7 mouse cellular contexts compared by ENCODE assay signal in genomic region chr7:84152374-84152773, GRCm38 (mm10). TPM values are rescaled to one million over a fixed set of nuclear protein-coding genes. Genes with fewer than 3 reads are reported as not detected.
DNase-seq lines count a peak whose midpoint lies in the region; ATAC-seq lines count a peak whose summit lies in the region.

No protein-coding gene starts in this region.

- H3K9me3 ChIP-seq in lung, embryonic 16.5 days (ENCODE audit: control insufficient read depth, low read length), result no peaks in the 10 kb centered on the region
- no peaks in the 10 kb centered on the region for H3K9me3 ChIP-seq in forebrain, embryonic 12.5 days
- no peaks in the 10 kb centered on the region for H3K9me3 ChIP-seq in limb, embryonic 12.5 days
- no peaks in the 10 kb centered on the region for H3K9me3 ChIP-seq in stomach, embryonic 14.5 days (ENCODE audit: control insufficient read depth, low read depth, low read length)

- peak overlapping the region; percentile 55 for H3K4me2 ChIP-seq in lung, embryonic 16.5 days (ENCODE audit: low read depth, low read length)
- peak overlapping the region; percentile 75 for H3K4me2 ChIP-seq in forebrain, embryonic 12.5 days
- H3K4me2 ChIP-seq in limb, embryonic 12.5 days, result peak overlapping the region; percentile 93
- H3K4me2 ChIP-seq in stomach, embryonic 14.5 days (replicated peaks; ENCODE audit: low read depth, low read length), result peak overlapping the region; percentile 40

- 56% methylated on average over 6 of the region's 6 CpGs for WGBS in lung, embryonic 16.5 days
- WGBS in forebrain, embryonic 12.5 days, result 71% methylated on average over 6 of the region's 6 CpGs
- WGBS in limb, embryonic 12.5 days, result 57% methylated on average over 6 of the region's 6 CpGs
- WGBS in stomach, embryonic 14.5 days, result 59% methylated on average over 6 of the region's 6 CpGs

- no peaks in the 10 kb centered on the region for H3K27me3 ChIP-seq in lung, embryonic 16.5 days (ENCODE audit: control insufficient read depth, insufficient read depth, low read depth, low read length)
- H3K27me3 ChIP-seq in forebrain, embryonic 12.5 days, result no peaks in the 10 kb centered on the region
- no peaks in the 10 kb centered on the region for H3K27me3 ChIP-seq in limb, embryonic 12.5 days
- H3K27me3 ChIP-seq in stomach, embryonic 14.5 days (ENCODE audit: control insufficient read depth, insufficient read depth, low read length), result no peaks in the 10 kb centered on the region

- H3K4me3 ChIP-seq in lung, embryonic 16.5 days (ENCODE audit: low read length), result peak overlapping the region; percentile 95
- H3K4me3 ChIP-seq in forebrain, embryonic 12.5 days (replicated peaks), result peak overlapping the region; percentile 87
- H3K4me3 ChIP-seq in limb, embryonic 12.5 days (replicated peaks), result peak overlapping the region; percentile 91
- peak overlapping the region; percentile 73 for H3K4me3 ChIP-seq in stomach, embryonic 14.5 days (ENCODE audit: low read depth, low read length)

- H3K4me1 ChIP-seq in lung, embryonic 16.5 days (replicated peaks; ENCODE audit: control insufficient read depth, insufficient read depth, low read length), result peaks cover 21% of the 10 kb centered on the region
- H3K4me1 ChIP-seq in forebrain, embryonic 12.5 days, result peaks cover 36% of the 10 kb centered on the region
- peaks cover 20% of the 10 kb centered on the region for H3K4me1 ChIP-seq in limb, embryonic 12.5 days (replicated peaks)
- H3K4me1 ChIP-seq in stomach, embryonic 14.5 days (ENCODE audit: control insufficient read depth, insufficient read depth, low read length), result peaks cover 12% of the 10 kb centered on the region

- no peak for DNase-seq in lung, postnatal 4 days
- DNase-seq in ovary, postnatal 36 days (ENCODE audit: low spot score), result no peak

- no peak overlapping the region for H3K27ac ChIP-seq in lung, embryonic 16.5 days (ENCODE audit: low read length)
- H3K27ac ChIP-seq in forebrain, embryonic 12.5 days, result no peak overlapping the region
- H3K27ac ChIP-seq in limb, embryonic 12.5 days, result no peak overlapping the region
- H3K27ac ChIP-seq in stomach, embryonic 14.5 days (ENCODE audit: low read length), result no peak overlapping the region

- H3K9ac ChIP-seq in lung, embryonic 16.5 days (ENCODE audit: low read length), result peak overlapping the region; percentile 98
- no peak overlapping the region for H3K9ac ChIP-seq in forebrain, embryonic 12.5 days
- H3K9ac ChIP-seq in limb, embryonic 12.5 days (replicated peaks), result no peak overlapping the region
- H3K9ac ChIP-seq in stomach, embryonic 14.5 days (replicated peaks; ENCODE audit: low read depth, low read length), result no peak overlapping the region

- H3K36me3 ChIP-seq in lung, embryonic 16.5 days (ENCODE audit: control insufficient read depth, insufficient read depth, low read length), result no peaks in the 10 kb centered on the region
- no peaks in the 10 kb centered on the region for H3K36me3 ChIP-seq in forebrain, embryonic 12.5 days (replicated peaks)
- 0 out of 2 replicates have a peak, but pooled peaks cover 7% of the 10 kb centered on the region for H3K36me3 ChIP-seq in limb, embryonic 12.5 days
- H3K36me3 ChIP-seq in stomach, embryonic 14.5 days (ENCODE audit: control insufficient read depth, insufficient read depth, low read length), result no peaks in the 10 kb centered on the region

- 0 out of 2 replicates have a peak, but pooled peaks have one; percentile 2 for ATAC-seq in lung, embryonic 16.5 days (ENCODE audit: low read depth)
- peak; percentile 47; the same call in 1 of the 2 replicates for ATAC-seq in forebrain, embryonic 12.5 days (ENCODE audit: low FRiP score)
- ATAC-seq in limb, embryonic 12.5 days (ENCODE audit: insufficient number of reproducible peaks, insufficient read depth, low FRiP score, low TSS enrichment, low read depth), result 0 out of 2 replicates have a peak, but pooled peaks have one; percentile 43
- no peak for ATAC-seq in stomach, embryonic 14.5 days (ENCODE audit: insufficient number of reproducible peaks, insufficient read depth, low FRiP score, low read depth)
- no peak for ATAC-seq in monocyte, adult 5-6 weeks (replicated peaks; ENCODE audit: insufficient number of reproducible peaks, low FRiP score, low TSS enrichment, poor library complexity, severe bottlenecking)

RNA-seq across cellular contexts. Expression of gene Abhd17c, which starts 0.7 kb away (rescaled TPM):
- 9.4 and 9.8 TPM in 2 replicates for polyA plus RNA-seq in lung, embryonic 16.5 days (2015; fragmentation: Nextera tagmentation; extraction: Ambion mirVana)
- polyA plus RNA-seq in forebrain, embryonic 12.5 days (2016; fragmentation: Nextera tagmentation; extraction: Ambion mirVana), result 37.8 and 71.4 TPM in 2 replicates
- polyA plus RNA-seq in limb, embryonic 12.5 days (2016; fragmentation: Nextera tagmentation; extraction: Ambion mirVana), result 52.9 and 74.1 TPM in 2 replicates
- polyA plus RNA-seq in stomach, embryonic 14.5 days (2014; fragmentation: Nextera tagmentation; extraction: Ambion mirVana), result 13.5 and 14.3 TPM in 2 replicates
- 9.3 to 12.1 TPM (median 10.6 TPM) in 3 replicates for total RNA-seq in monocyte, adult 5-6 weeks (2017)

Comparison
In these comparisons a context has a peak if more than half of its experiments do, and no peak if none do; other contexts are left out.
1. ATAC-seq: peak in lung, embryonic 16.5 days (single experiment), forebrain, embryonic 12.5 days (single experiment) and limb, embryonic 12.5 days (single experiment); none in stomach, embryonic 14.5 days (single experiment) and monocyte, adult 5-6 weeks (single experiment).
2. H3K4me2 ChIP-seq: peak in every context shown above with its lines; median percentile 93 in limb, embryonic 12.5 days; 75 in forebrain, embryonic 12.5 days; 55 in lung, embryonic 16.5 days; 40 in stomach, embryonic 14.5 days.
3. Peak in every context shown above with its lines, with median percentiles within 50 percentile points of each other: H3K4me3 ChIP-seq.